Mouse (Mus musculus): ENCODE measurements at regions not wholly inside any gene's neighbourhood (a gene's known extent, or its start where the extent isn't known, plus 50 kb on each side); places are given as distances from the start of the nearest gene placed in this dataset.

DNA sequence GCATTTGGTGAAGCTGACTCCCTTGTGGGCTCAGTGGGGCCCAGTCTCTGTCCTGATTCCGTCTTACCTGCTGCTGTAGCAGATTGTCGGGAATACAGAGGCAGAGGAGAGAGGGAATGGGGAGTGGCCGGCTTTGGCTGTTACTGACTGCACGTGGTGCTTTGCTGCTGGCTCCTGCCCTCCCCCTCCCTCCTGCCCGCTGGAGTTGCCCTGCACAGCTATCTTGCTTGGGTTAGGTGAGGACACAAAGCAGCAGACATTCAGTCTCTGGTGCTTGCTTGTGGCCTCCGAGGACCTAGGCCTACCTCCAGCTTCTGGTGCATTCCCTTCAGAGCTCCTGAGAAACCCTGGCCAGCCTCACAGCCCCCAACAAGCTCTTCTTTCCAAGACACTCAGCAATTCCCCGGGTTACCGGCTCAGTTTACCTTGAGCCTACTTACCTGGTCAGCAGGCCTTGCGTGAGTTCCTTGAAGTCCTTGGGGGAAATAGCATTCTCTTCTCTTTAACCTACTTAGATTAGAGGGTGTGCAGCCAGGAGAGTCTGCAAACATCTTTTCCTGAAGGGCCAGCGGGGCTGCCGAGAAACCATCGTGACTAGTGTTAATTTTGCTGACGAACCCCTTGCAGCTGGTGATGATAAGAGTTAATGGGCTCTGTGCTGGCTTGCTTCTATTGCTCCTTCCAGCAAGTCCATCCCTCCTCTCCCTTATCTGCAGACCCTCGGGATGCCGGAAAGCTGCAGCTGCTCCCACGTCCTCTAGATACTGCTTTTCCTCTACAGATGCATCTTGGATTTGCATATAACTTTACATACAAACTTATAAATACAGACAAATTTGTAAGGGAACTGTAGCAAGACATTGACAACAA, 1176.2 kb upstream of the A1bg start:
- no peak for DNase-seq (ENCODE audit: low spot score in 2 of 2)

DNA sequence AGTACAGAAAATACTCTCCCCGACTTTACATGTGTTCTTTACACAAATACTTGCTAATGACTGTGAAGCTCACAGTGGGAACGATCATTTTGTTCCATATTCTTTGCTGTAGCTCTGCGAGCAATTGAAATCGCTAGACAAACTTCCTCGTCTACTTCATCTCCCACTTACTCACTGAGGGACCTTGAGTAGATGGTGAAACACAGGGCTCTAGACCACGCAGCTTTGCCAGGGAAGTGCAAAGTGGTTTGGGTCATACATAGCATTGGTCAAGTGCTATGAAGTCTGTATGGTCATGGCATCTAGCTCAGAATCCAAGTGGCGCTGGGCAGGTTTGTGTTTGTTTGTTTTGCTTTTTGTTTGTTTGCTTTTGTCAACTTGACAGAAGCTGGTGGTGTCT, 1174.0 kb upstream of the A1bg start:
- DNase-seq (ENCODE audit: low spot score in 2 of 2), result no peak

DNA sequence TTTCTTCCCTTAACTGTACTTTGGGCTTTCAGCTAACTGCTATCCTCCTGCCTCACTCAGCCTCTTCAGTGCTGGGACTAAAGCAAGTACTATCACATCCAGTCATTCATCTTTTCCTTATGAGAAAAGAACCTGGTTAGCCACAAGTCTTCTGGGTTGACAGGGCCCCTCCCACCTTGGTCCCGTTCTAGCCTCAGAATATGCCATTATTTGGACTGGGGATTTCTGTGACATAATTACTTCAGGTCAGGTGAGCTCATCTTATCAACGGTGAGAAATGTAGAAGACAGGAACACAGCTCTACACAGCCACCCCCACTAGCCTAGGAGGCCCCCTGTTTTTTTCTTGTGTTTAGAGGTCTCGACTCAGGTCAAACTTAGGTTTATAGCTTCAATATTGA, 1172.4 kb upstream of the A1bg start:
- DNase-seq (ENCODE audit: low spot score in 2 of 2), result no peak

DNA sequence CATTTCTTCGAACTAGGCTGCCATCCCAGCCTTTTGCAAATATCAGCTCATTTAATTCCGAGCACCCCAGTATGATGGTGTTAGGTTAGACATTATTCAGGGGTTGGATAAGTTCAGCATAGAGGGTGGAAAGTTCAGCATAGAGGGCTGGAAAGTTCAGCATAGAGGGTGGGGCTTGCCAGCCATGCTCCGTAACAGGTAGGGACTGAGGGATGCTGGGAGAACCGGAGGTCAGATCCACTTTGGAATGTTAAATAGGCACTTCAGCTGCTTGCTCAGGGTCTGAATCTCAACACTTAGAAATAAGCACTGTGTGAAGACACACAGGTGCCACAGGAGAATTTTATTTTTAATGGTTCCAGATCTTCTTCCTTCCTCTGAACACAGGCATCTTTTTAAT, 1170.9 kb upstream of the A1bg start:
- no peak for DNase-seq (ENCODE audit: low spot score in 2 of 2)

DNA sequence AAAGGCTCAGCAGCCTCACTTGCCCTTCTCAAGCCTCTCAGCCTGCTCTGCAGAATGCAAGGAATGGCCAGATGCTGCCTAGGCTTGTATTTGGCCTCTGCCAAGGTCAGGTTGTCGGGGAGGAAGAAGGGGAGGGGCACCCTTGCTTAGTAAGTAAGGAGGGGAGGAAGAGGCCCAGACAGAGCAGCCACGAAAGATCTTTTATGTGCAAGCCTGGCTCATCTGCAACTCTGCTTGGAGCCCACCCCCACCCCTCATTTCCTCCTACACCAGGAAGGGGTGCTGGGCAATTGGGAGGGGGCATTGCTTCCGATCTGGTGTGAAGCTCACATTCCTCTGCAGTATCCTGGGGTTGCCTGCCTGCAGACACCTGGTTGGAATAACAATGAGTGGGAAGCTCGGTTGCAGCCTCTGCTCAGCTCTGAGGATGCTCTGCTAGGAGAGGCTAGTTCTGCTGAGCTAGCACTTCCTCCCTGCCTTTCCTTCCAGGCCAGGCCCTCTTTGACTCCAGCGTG, 1169.9 kb upstream of the A1bg start:
- peak in 1 of 2 experiments; percentile 9 for DNase-seq (ENCODE audit: low spot score in 2 of 2)

DNA sequence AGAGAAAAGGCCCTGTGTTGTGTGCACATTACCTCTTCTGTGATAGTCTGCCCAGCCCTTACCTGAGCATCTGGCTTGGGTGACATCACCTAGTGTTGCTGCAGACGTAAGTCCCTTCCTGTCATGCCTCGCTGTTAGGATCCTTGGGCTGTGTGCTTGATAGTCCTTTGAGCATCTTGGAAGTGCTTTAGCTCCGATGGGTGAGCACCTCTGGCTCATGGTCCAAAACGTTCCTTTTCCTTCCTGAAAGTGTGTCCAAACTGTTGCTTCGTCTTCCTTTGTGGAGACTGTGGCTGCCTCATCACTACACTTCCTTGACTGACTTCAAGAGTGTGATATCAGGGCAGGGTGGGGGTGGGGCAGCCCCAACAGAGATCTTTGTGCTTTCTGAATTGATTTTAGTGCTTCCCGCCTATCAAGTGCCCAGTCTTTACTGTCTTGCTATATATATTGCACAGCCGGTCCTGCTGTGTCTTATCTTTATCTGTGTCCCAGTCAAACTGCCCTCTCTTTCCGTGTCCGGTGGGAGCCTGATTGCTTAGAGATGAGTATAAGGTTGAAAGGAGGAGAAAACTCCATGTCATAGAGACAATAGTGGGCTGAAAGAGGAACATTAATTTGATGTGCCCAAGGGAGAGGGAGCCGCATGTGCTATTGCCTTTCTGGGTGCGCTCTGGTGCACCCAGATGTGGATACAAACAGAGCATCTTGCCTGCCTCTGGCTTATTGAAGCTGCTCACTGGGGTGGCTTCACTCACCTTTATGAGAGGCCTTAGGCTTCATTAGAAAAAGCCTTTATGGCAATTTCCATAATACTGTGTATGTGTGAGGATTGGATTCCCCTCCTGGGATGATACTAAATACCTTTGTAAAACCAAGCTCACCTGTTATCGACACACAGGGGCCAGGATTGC, 1169.2 kb upstream of the A1bg start:
- DNase-seq (ENCODE audit: low spot score in 2 of 2), result no peak

DNA sequence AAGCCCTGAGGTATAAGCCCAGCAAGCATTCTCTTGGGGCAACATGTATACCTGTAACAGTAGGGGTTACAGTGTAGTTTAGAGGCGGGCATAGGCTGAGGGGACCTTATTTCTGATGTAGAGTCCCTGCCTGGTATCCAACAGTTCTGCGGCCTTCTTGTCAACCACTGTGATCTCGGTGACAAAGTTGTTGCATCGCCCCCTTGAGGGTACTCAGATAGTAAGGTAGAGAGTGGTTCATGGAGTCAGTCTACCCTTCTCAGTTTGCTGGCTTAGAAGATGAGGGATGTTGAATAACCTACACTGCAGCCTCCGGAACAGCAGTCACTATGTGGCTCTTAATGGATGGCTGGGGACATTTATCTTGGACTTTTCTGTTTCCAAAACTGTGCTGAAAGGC, 1168.3 kb upstream of the A1bg start:
- no peak for DNase-seq (ENCODE audit: low spot score in 2 of 2)

DNA sequence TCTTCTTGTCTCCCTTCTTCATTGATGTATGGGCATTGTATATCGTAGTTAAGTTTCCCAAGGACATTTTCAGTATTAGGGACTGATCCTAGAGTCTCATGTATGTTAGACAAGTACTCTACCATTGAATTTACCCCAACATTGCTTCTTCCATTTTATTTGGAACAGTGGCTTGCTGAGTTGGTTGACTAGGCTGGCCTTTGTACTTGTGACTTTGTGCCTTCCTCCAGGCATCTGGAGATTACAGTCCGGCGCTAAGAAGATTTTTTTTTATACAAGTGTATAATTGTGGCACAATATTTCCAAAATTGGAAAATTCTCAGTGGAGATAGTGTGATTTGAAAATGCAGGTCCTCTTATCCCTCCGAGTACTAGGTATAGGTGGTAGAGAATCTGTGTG, 1165.5 kb upstream of the A1bg start:
- no peak for DNase-seq (ENCODE audit: low spot score in 2 of 2)

DNA sequence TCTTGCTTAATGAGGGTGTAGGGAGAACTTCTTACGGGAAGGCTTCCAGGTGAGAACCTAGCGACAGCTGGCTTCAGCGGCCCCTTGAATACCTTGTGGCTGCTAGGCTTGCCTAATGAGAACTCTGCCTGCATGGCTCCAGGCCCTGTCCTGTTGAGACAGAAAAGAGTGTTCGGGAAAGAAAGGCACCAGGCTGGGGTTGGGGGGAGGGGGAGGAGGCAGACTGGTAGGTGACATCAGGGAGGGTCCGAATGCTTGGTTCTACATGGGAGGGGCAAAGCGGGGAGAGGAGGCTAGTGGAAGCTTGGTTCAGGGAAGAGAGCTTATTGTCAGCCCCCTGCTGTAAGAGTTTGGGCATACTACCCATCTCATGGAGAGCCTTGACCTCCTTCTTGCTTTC, 1164.9 kb upstream of the A1bg start:
- no peak for DNase-seq (ENCODE audit: low spot score in 2 of 2)

DNA sequence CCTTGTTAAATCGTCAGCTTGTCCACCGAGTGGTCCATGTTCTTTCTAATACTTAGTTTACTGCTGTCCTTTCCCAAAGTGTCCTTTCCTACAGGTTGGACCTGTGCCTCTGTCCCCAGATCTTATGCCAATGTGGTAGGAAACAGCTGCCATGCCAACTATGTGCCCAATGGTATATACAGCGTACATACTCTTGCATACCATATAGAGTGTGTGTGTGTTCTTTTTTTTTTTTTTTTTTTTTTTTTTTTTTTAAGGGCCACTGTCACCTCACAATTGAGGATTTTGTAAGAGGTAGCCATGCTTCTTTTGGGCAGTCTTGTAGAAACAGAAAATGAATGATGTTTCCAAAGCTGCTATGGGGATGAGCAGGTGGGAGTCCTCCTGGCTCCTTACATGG, 1163.2 kb upstream of the A1bg start:
- DNase-seq (ENCODE audit: low spot score in 2 of 2), result no peak

DNA sequence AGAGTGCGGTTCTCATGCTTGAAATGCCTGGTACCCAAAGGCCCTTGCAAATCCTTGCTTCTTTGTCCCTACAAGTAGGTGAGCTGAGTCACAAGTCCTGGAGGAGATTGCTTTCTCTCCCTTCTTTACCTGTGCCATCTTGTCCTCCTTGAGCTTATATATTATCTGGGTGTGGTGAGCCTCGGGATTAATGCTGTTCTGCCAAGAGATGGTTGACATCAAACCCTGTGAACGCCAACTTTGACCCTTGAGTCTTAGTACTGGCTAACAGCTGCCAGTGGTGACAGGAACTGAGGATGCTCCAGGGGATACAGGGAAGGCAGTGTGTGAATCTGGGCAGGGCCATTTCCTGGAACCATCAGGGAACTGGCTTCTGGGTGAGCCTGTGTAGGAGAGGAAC, 1160.5 kb upstream of the A1bg start:
- no peak for DNase-seq (ENCODE audit: low spot score in 2 of 2)

DNA sequence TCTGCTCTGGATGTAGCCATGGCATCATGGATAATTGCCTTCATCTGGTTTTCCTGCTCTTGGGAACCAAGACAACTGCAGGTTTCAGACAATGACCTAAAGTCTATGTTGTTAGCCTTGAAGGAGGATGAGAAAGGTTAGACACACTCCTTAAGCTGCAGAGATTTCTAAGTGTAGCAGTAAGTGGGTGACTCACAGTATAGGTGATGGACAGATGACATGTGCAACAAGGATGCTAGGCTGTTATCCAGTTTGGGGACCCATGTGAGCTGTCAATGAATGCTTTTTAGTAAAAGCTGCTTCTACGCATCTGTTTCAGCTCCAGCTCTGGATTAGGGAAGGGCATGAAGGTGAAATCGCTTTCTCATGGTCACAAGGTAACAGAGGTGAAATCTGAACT, 1159.7 kb upstream of the A1bg start:
- no peak for DNase-seq (ENCODE audit: low spot score in 2 of 2)

DNA sequence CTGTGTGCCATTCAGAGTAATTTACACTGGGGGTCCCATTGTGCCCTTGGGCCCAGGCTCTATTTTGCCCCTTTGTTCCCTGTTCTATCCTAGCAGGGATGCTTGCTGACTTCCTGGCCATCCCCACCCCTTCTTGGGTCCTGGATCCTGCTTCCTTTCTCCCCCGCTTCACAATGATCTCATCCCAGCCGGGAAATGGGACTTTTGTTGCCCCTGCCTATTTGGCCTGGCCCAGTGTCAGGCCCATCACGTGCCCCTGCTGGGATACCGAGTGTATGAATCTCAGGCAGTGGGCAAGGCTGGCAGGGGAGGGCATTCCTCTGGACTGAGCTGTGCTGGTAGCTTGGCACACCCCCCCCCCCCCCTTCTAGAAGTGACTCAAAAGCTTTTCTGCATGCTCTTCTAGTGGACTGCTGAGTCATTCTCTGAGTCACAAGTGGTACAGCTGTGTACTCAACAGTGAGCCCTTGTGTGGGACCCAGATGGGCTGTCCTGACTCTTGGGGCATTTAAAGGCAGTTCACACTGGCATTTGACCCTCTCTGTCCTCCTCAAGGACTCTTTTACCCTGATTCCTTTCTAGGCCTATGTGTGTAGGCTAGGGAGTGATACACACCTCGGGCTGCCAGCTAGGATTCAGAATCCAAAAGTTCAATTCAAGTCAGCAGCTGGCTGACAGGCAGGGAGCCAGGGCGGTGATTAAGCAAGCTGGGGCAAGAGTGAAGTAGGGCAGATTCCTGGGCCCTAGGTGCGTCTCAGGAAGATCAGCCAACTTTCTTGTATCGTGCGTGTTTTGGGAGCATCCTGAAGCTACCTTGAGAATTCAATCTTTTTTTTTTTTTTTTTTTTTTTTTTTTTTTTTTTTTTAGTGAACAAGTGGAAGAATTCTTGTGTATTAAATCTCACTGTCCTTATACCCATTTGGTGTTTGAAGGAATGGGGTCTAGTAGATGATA, 1156.6 kb upstream of the A1bg start:
- no peak for DNase-seq (ENCODE audit: low spot score in 2 of 2)

DNA sequence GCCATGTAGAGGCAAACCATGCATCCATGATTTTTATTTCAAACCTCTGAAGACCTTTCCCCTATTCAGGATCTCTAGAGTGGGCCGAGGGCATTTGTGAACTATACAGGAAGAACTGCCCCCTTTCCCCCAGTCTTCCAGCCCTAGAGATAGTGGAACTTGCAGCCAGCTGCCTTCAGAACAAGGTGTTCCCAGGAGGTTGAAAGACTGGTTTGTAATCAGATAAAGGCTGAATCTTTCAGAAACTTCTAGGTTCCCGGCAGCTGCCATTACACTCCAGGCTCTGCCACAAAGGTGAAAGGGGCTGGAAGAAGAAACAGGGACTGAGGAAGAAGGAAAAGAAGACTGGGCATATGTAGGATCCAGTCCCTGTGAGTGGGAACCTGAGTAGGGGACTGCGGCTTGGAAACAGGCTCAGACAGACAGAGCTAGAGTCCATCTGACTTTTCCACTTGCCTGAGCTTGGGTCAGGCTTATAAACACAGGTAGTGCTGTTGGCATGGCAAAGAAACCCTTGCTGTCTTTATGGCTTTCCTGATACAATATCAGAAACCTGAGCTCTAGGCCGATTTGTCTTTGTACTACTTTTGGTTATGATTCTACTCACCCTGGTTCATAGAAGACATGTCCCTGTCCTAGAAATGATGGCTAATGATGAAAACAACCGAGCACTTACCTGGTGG, 1153.9 kb upstream of the A1bg start:
- DNase-seq (ENCODE audit: low spot score in 2 of 2), result no peak

DNA sequence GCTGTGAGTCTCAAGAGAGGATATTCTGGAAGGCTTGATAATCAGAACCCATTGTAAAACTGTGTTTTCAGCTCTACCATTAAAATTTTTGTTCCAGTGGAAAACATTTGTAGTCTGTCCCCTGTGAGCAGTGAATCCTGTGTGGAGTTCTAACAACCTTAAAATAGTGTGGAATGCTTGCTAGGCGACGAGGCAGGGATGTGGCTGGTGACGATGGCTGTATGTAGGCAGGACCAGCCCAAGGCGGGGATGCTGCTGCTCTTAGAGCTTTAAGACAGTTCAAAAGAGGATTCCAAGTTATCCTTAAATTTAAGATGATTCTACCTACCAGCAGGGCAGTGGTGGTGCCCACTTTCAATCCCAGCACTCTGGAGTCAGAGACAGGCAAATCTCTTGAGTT, 1151.9 kb upstream of the A1bg start:
- no peak for DNase-seq (ENCODE audit: low spot score in 2 of 2)

DNA sequence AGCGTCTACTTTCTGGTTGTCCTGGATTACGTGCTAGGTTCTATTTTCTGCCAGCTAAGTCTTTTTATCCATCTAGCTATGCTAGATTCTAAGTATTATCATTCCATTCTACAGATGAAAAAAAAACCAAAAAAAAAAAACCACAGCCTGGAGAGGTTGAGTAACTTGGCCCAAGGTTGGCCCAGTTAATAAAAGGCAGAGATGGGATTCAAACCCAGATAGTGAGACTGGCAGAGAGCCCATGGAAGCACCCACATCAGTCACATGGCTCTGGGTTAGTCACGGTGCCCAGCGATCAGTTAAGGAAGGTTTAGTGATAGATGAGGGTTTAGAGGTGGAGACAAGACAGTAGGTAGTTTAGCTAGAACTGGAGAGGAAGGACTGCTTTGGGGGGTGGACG, 1150.8 kb upstream of the A1bg start:
- DNase-seq (ENCODE audit: low spot score in 2 of 2), result no peak

DNA sequence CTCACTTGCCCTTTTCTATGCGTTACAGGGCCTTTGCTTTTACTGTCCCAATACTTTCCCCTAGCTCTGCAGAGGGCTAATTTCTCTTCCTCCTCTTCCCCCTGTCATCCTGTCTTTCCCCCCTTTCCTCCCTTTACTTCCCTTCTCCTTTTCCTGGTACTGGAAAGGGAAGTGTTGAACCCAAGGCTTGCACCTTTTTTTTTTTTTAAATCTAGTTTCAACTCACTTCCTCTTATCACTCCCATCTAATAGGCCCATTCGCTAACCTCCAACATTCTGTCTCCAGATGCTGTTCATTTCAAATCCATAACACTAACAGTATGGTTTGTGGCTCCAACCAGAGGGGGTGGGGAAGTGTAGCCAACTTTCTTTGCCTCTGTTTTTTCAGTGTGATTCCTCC, 1148.5 kb upstream of the A1bg start:
- no peak for DNase-seq (ENCODE audit: low spot score in 2 of 2)

DNA sequence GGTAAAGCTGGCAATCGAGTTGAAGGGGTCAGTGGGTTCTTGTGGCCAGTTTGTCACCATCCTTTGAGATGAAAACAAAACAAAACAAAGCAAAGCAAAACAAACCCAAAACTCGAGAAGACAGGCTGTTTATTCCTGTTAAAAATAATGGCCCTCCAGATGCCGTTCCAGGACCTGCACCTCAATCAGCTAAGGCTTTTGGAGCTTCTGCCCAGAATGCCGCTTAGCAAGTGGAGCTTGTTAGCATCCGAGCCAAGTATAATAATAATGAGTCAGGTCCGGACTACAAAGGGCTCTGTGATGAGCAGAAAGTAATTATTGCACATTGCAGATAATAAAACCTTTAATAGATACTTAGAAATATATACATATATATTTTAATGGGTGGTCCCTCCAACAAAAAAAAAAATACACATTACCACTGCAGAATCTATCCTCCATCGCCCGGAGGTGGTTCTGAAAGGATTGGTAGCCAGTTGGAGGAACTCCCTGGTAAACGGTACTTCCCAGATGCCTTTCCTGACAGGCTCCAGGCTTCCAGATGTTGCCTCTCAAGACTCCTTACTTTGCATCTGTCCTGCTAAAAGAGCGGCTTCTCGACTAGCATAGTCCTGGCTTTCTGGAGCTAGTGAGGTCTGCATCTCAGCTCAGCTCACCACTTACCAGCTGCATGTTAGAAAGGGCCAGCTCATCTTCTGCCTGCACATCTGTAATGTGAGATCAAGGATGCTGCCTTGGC, 1145.8 kb upstream of the A1bg start:
- DNase-seq (ENCODE audit: low spot score in 2 of 2), result no peak

DNA sequence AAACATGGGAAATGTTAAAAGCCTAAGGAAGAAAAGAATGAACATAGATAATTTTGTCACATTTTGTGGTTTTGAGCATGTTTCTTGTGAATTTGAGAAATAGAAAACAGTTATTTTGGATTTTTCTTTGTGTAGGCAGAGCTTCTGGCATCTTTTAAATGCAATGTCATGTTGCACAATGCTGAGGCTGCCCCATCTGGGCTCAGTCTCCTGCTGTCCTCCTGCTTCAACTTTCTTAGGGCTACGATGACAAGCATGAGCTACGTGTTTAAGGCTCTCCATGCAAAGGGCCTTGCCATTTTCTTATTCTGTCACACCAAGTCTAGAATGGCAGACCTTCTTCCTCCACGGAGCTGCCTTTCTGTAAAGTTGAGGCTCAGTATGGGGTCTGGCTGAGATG, 1141.6 kb upstream of the A1bg start:
- DNase-seq (ENCODE audit: low spot score in 2 of 2), result no peak

DNA sequence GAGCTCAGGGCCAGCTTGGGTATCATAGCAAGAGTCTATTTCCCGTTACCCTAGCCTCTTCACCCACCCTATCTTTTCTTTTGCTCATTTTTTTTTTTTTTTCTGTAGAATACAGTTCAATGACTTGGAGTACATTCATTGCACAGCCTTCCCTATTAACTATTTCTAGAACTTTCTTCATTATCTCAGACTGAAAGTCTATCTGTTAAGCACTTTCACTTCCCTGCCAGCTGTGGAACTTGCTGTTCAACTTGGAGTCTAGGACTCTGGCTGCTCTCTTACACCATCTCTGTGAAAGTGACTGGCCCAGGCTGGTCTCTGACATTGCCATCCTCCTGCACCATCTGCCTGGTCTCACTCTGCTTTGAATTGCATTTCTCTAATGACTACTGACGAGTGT, 1134.6 kb upstream of the A1bg start:
- no peak for DNase-seq (ENCODE audit: low spot score in 2 of 2)
